Mouse (Mus musculus) brain, embryonic 14.5 days (tissue): ENCODE measurements around the gene Lrrc4.

ENCODE experiments used
- CTCF ChIP-seq: fragments of 200-500 bp; IDR thresholded peaks from 2 replicates; pipeline ENCODE4 v1.5.1; 2012; ENCODE audit warnings: inconsistent platforms, mild to moderate bottlenecking, moderate library complexity, borderline replicate concordance; ENCODE audit not compliant: insufficient read depth, insufficient read length; ENCODE audit errors: extremely low read depth
- POLR2A ChIP-seq: fragments of 200-500 bp; IDR thresholded peaks from 2 replicates; pipeline ENCODE4 v1.6.1; 2012; ENCODE audit warnings: mild to moderate bottlenecking, inconsistent platforms, borderline replicate concordance; ENCODE audit not compliant: poor library complexity, insufficient read depth, insufficient read length, severe bottlenecking; ENCODE audit errors: extremely low read depth

GRCm38 (mm10) chr6:28865112-28865511, 33.6 kb upstream of the Lrrc4 start:
- TF ChIP-seq CTCF: no peak
- TF ChIP-seq POLR2A: no peak
